Mouse (Mus musculus) liver, embryonic 15.5 days (tissue): Measurements from ENCODE around the gene Actr8. TPM values are rescaled to one million over a fixed set of nuclear protein-coding genes. Genes with fewer than 3 reads are reported as not detected.
A peak's percentile ranks its signal among the peaks of the same experiment; 100 is the strongest.

Experiments used
- ATAC-seq: fragments of 200-750 bp; cut with Nextera tagmentation; 2 replicates; pipeline ENCODE4 v1.8.0; 2017; ENCODE audit warnings: moderate number of reproducible peaks, mild to moderate bottlenecking, moderate library complexity; ENCODE audit not compliant: insufficient read depth
- H3K27ac ChIP-seq: fragments of 300-500 bp; sonication (generic); replicated peaks from 2 replicates; pipeline ENCODE4 v1.5.1; 2015; ENCODE audit warnings: mild to moderate bottlenecking, inconsistent platforms
- H3K27me3 ChIP-seq: fragments of 300-500 bp; sonication (generic); 2 replicates; pipeline ENCODE4 v1.6.1; 2015; ENCODE audit warnings: mild to moderate bottlenecking, inconsistent platforms
- H3K36me3 ChIP-seq: fragments of 300-500 bp; sonication (generic); replicated peaks from 2 replicates; pipeline ENCODE4 v1.6.1; 2015; ENCODE audit warnings: moderate library complexity, mild to moderate bottlenecking, inconsistent platforms
- H3K4me1 ChIP-seq: fragments of 300-500 bp; sonication (generic); replicated peaks from 2 replicates; pipeline ENCODE4 v1.6.1; 2015; ENCODE audit warnings: inconsistent platforms
- H3K4me2 ChIP-seq: fragments of 300-500 bp; sonication (generic); 2 replicates; pipeline ENCODE4 v1.6.1; 2015; ENCODE audit warnings: moderate library complexity, mild to moderate bottlenecking, inconsistent platforms
- H3K4me3 ChIP-seq: fragments of 300-500 bp; sonication (generic); replicated peaks from 2 replicates; pipeline ENCODE4 v1.5.1; 2015; ENCODE audit warnings: mild to moderate bottlenecking, inconsistent platforms
- H3K9ac ChIP-seq: fragments of 300-500 bp; sonication (generic); 2 replicates; pipeline ENCODE4 v1.6.1; 2015; ENCODE audit warnings: moderate library complexity, mild to moderate bottlenecking, inconsistent platforms
- H3K9me3 ChIP-seq: fragments of 300-500 bp; sonication (generic); replicated peaks from 2 replicates; pipeline ENCODE4 v1.6.1; 2016; ENCODE audit warnings: inconsistent platforms
- WGBS: fragments of 180-500 bp; shearing (Covaris S2); methylation state at CpG from one replicate; pipeline ENCODE4 v1.1.7; 2015; ENCODE audit warnings: mixed read lengths; ENCODE audit not compliant: insufficient replicate concordance; 5-methylcytosine and 5-hydroxymethylcytosine counted together
- polyA plus RNA-seq: library from polyadenylated mRNA; unstranded; fragments of >200 nt; fragmentation: Nextera tagmentation; extraction: Ambion mirVana; gene quantifications from 2 replicates; pipeline ENCODE4 v1.2.1, GENCODE M21; 2015

Gene Actr8
- polyA plus RNA-seq, 1 experiment from 2014 or later, result 22.5 TPM

DNA sequence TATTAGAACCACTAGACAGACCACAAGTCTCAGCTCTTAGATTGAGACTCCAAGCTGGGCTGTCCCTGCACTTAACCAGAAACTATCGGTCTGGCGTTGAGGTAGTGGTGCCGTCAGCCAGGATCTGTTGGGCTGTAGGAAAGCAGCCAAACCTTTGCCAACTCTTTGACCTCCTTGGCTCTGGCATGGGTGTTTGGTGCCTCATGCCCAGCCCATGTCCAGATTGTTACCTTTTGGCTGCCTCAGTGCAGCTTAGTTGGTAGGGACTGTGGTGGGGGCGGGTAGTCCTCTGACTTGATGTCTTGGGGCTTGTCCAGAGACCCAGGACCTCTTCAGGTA, 40.3 kb downstream of the Actr8 start:
- WGBS, result 68% methylated on average over 4 of the region's 4 CpGs
- no peak overlapping the region for H3K4me2 ChIP-seq
- no peaks in the 10 kb centered on the region for H3K36me3 ChIP-seq
- no peak for ATAC-seq
- no peak overlapping the region for H3K9ac ChIP-seq
- no peak overlapping the region for H3K4me3 ChIP-seq
- no peak overlapping the region for H3K27ac ChIP-seq
- no peaks in the 10 kb centered on the region for H3K27me3 ChIP-seq
- no peaks in the 10 kb centered on the region for H3K4me1 ChIP-seq
- no peaks in the 10 kb centered on the region for H3K9me3 ChIP-seq

- Histone ChIP-seq H3K9ac (no peak overlapping the region), H3K4me3 (no peak overlapping the region), H3K36me3 (no peaks in the 10 kb centered on the region), H3K27ac (no peak overlapping the region), H3K27me3 (no peaks in the 10 kb centered on the region), H3K4me2 (no peak overlapping the region), H3K9me3 (no peaks in the 10 kb centered on the region), H3K4me1 (no peaks in the 10 kb centered on the region)
- WGBS, result 75% methylated on average over 6 of the region's 6 CpGs
- ATAC-seq, result no peak
These were observed 40.7 kb downstream of the Actr8 start for GRCm38 (mm10) chr14:30018846-30019245.

GRCm38 (mm10) chr14:30019375-30019774, 41.2 kb downstream of the Actr8 start:
- Histone ChIP-seq H3K9me3 (no peaks in the 10 kb centered on the region), H3K9ac (no peak overlapping the region), H3K27ac (no peak overlapping the region), H3K36me3 (no peaks in the 10 kb centered on the region), H3K4me1 (no peaks in the 10 kb centered on the region), H3K4me2 (no peak overlapping the region), H3K27me3 (no peaks in the 10 kb centered on the region), H3K4me3 (no peak overlapping the region)
- ATAC-seq, result no peak
- 84% methylated on average over 8 of the region's 8 CpGs for WGBS

DNA sequence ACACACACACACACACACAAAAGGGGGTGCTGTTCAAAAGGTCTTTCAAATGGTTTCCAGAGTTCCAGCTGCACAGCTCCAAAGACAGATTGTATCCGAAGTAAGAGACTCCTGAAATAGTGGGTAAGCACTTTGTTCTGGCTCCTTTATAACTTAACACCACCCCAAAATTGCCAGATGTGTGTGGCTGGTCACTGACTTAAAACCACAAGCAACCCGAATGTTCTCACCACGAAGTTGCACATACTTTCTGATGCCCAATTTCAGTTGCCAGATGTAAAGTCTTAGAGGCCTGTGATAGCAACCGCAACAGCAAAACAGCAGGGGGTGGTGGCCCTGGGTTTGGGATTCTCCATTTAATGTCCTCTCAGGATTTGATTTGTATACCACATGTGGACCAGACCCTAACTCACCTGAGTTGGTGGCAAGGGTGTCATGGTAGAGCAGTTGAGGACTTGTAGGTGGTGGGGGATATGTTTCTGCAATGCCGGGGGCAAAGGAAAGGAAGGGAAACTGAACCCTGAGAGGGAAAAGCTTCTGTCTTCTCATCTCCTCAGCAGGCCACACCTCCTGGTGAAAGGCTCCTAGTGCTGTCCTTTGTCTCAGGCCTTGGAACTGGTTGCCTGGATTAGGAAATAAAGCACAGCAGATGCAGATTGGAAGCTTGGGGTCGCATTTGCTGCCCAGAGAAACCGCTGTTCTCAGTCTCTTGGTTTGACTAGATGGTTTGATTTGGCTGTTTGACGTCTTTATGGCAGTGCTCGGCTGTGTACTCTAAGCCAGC, 41.8 kb downstream of the Actr8 start:
- ATAC-seq, result no peak
- no peak overlapping the region for H3K4me2 ChIP-seq
- no peak overlapping the region for H3K9ac ChIP-seq
- H3K27me3 ChIP-seq, result no peaks in the 10 kb centered on the region
- no peaks in the 10 kb centered on the region for H3K9me3 ChIP-seq
- WGBS, result 48% methylated on average over 9 of the region's 9 CpGs
- H3K27ac ChIP-seq, result no peak overlapping the region
- H3K36me3 ChIP-seq, result no peaks in the 10 kb centered on the region
- no peak overlapping the region for H3K4me3 ChIP-seq
- H3K4me1 ChIP-seq, result no peaks in the 10 kb centered on the region

GRCm38 (mm10) chr14:30022471-30022870, 44.3 kb downstream of the Actr8 start:
- no peak for ATAC-seq
- Histone ChIP-seq H3K4me3 (no peak overlapping the region), H3K27ac (peak overlapping the region; percentile 41; the same call in 1 of the 2 replicates), H3K4me2 (no peak overlapping the region), H3K4me1 (no peaks in the 10 kb centered on the region), H3K9ac (0 out of 2 replicates have a peak overlapping the region, but pooled peaks have one; percentile 8), H3K27me3 (no peaks in the 10 kb centered on the region), H3K9me3 (no peaks in the 10 kb centered on the region), H3K36me3 (no peaks in the 10 kb centered on the region)
- 55% methylated on average over 6 of the region's 6 CpGs for WGBS

DNA sequence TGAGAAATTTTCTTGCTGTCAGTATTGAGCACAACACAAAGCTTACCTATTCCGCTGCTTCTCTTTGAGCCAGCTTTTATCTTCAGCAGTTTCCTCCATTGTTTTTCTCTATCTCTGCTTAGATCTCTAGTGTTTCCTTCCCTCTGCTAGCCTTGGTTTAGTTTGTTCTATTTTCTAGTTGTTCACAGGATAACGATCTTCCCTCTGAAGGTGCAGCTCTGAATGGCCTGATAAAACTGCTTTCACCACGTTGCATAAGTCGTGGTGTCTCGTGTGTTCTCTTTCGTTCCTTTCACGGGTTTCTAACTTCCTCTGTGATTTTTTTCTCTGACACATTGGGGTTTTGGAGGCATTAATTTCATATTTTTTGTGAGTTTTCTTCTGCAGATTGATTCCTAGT, 46.2 kb downstream of the Actr8 start:
- no peak overlapping the region for H3K27ac ChIP-seq
- H3K4me2 ChIP-seq, result no peak overlapping the region
- no peak overlapping the region for H3K4me3 ChIP-seq
- H3K27me3 ChIP-seq, result no peaks in the 10 kb centered on the region
- H3K36me3 ChIP-seq, result no peaks in the 10 kb centered on the region
- WGBS, result 8% methylated on average over 7 of the region's 7 CpGs
- no peak for ATAC-seq
- H3K4me1 ChIP-seq, result no peaks in the 10 kb centered on the region
- no peaks in the 10 kb centered on the region for H3K9me3 ChIP-seq
- H3K9ac ChIP-seq, result no peak overlapping the region

- H3K4me1 ChIP-seq, result no peaks in the 10 kb centered on the region
- H3K4me3 ChIP-seq, result no peak overlapping the region
- no peaks in the 10 kb centered on the region for H3K36me3 ChIP-seq
- no peaks in the 10 kb centered on the region for H3K27me3 ChIP-seq
- ATAC-seq, result no peak
- no peak overlapping the region for H3K4me2 ChIP-seq
- WGBS, result 43% methylated on average over 2 of the region's 2 CpGs
- H3K9ac ChIP-seq, result no peak overlapping the region
- no peak overlapping the region for H3K27ac ChIP-seq
- no peaks in the 10 kb centered on the region for H3K9me3 ChIP-seq
These were observed 49.2 kb downstream of the Actr8 start for GRCm38 (mm10) chr14:30027378-30027777.

- ATAC-seq, result no peak
- 0 out of 2 replicates have a peak, but pooled peaks cover 9% of the 10 kb centered on the region for H3K36me3 ChIP-seq
- H3K27ac ChIP-seq, result no peak overlapping the region
- H3K9me3 ChIP-seq, result no peaks in the 10 kb centered on the region
- H3K9ac ChIP-seq, result no peak overlapping the region
- no peaks in the 10 kb centered on the region for H3K4me1 ChIP-seq
- no peaks in the 10 kb centered on the region for H3K27me3 ChIP-seq
- WGBS, result 48% methylated on average over 8 of the region's 8 CpGs
- no peak overlapping the region for H3K4me2 ChIP-seq
- H3K4me3 ChIP-seq, result no peak overlapping the region
These were observed 55.3 kb downstream of the Actr8 start for GRCm38 (mm10) chr14:30033405-30033804.

DNA sequence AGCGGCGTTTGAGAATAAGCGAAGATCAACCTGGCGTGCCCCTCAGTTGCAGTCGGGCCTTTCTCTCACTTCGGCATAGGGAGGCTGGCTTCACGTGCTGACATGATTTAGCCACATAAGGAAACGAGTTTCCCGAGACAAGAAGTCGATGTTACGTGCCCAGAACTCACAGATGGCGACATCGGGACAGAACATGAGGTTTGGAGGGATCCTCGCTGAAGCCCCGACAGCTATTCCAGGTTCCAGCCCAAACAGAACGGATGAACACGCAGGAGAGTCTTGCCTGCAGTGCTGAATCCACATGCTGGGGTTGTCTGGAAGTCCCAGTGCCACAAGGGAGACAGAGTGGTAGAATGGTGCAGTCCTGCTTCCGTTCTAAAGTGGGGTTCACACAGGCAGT, 60.3 kb downstream of the Actr8 start:
- no peaks in the 10 kb centered on the region for H3K27me3 ChIP-seq
- H3K9ac ChIP-seq, result no peak overlapping the region
- H3K4me3 ChIP-seq, result no peak overlapping the region
- no peak overlapping the region for H3K4me2 ChIP-seq
- no peak overlapping the region for H3K27ac ChIP-seq
- no peaks in the 10 kb centered on the region for H3K4me1 ChIP-seq
- H3K36me3 ChIP-seq, result 0 out of 2 replicates have a peak, but pooled peaks cover 9% of the 10 kb centered on the region
- no peaks in the 10 kb centered on the region for H3K9me3 ChIP-seq
- no peak for ATAC-seq
- WGBS, result 72% methylated on average over 18 of the region's 18 CpGs

DNA sequence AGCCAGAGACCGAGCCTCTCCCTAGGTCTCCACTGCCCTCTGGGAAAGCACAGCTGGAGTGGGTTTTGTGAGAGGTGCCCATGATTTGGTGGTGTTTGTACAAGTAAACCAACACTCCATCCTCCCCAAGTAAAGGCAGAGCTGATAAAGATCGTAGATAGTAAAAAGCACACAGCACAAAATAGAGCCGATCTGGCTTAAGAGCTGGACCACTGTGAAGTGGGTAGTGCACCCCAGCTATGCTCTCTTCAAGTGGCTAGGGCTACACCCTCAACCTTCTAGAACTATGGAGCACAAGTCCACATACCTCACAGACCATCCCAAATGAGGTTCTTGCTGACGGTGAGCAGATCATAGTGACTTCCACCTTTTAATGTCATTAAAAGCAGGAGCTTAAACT, 61.3 kb downstream of the Actr8 start:
- H3K9ac ChIP-seq, result no peak overlapping the region
- H3K4me2 ChIP-seq, result no peak overlapping the region
- 0 out of 2 replicates have a peak, but pooled peaks cover 9% of the 10 kb centered on the region for H3K36me3 ChIP-seq
- H3K27ac ChIP-seq, result no peak overlapping the region
- no peaks in the 10 kb centered on the region for H3K4me1 ChIP-seq
- WGBS, result 54% methylated on average over 4 of the region's 4 CpGs
- no peak overlapping the region for H3K4me3 ChIP-seq
- no peak for ATAC-seq
- no peaks in the 10 kb centered on the region for H3K27me3 ChIP-seq
- no peaks in the 10 kb centered on the region for H3K9me3 ChIP-seq

GRCm38 (mm10) chr14:30041836-30042235, 63.7 kb downstream of the Actr8 start:
- Histone ChIP-seq H3K27ac (no peak overlapping the region), H3K4me1 (no peaks in the 10 kb centered on the region), H3K9ac (no peak overlapping the region), H3K4me2 (no peak overlapping the region), H3K36me3 (0 out of 2 replicates have a peak, but pooled peaks cover 5% of the 10 kb centered on the region), H3K27me3 (no peaks in the 10 kb centered on the region), H3K4me3 (no peak overlapping the region), H3K9me3 (no peaks in the 10 kb centered on the region)
- 68% methylated on average over 9 of the region's 9 CpGs for WGBS
- no peak for ATAC-seq
